Mouse (Mus musculus): ENCODE measurements at regions not wholly inside any gene's neighbourhood (a gene's known extent, or its start where the extent isn't known, plus 50 kb on each side); places are given as distances from the start of the nearest gene placed in this dataset.

DNA sequence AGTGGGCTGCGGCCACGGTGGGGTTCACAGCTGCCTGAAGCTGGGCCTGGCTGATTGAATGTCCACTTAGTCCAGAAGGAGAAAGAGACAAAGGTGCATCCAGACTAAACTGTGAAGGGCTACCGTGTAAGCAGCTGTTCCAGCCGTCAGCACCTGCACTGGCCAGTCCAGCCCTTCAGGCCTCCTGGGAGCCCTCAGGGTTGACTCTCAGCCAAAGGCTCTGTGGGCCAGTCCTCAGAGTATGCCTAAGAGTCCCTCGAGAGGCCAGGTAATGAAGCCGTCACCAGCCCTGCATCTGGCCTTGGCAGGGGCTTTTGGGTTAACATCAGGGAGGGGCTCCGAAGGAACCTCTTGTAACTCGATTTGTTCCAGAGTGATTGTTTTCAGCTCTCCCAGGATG is 187.4 kb downstream of the Gpd2 start:
- peak; percentile 7 for DNase-seq

DNA sequence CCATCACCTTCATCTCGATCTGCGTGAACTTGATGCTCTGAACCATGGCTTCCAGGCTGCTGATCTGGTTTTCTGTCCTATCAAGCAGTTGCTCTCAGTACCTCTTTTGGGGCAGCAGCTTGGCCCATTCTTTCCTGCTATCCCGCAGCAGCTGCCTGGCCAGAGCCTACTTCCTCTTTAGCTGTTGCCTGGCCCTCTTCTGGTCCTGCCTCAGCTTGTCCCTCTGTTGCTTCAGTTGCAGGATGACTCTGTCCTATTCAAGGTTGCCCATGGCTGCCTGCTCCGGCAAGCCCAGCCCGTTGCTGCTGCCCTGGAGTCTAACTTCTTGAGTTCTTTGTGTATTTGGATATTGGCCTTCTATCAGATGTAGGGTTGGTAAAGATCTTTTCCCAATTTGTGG is 188.0 kb downstream of the Gpd2 start:
- DNase-seq: no peak

DNA sequence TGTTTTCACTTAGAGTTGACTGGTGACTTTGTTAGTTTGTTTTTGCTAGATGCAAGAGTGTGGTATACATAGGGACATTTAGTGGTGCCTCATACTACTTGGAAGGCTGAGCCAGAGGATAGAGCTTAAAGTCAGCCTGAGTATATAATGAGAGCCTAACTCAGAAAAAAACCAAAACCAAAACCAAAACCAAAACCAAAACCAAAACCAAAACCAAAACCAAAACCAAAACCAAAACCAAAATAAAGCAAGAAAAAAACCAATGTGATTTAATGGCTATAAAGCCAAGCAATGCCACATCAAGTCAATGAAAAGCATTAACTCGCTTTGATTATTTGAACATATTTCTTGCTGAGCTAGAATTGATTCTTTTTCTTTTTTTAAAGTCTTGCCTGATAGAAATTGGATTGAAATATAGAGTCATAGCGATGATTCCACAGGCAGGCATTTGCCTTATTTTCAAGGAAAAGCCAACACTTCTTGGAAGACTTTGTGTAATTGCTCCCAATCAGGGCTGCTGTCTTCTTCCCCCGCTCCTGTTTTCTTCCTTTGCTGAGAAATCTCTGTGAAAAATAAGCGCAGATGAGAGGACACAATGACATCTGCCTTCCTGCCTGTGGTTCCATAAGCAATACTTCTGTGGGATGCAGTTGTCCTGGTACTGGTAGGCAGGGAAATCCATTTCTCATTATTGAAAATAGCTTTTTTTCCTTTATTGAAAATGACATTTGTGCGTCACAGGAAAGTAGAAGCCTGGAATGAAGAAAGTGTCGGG is 213.7 kb downstream of the Gpd2 start:
- no peak for DNase-seq

DNA sequence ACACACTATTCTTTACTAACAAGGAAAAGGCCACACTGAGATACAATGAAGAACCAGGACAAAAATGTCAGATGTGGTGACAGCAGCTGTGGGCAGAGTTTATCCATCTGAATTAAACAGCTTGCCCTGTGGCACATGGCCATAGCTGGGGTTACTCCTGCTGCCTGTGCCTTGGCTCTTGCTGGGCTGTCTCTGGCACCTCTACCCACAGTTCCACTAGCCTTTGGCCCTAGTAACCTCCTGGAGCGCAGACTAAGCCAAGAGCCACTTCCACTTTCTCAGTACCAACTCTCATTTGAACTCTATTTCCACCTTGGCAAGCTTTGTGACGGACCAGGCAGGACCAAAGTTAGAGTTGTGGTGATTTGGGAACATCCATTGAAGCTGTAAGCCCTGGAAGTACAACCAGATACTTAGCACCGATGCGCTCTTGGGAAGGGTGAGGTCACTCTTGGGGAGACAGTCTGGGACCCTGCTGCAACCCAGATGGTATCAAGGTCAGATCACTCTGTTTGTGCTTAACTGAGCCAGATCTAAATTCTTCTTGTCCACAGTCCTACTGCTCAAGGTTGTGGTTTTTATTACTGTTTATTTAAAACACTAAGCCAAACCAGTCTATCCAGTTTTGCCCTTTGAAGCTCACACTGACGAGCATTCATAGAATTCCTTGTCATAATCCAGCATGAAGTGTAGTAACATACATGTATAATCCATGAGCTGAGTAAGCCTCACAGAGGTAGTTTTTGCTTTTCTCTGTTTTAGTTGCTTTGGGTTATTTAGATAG is 216.7 kb downstream of the Gpd2 start:
- peak; percentile 56 for DNase-seq

DNA sequence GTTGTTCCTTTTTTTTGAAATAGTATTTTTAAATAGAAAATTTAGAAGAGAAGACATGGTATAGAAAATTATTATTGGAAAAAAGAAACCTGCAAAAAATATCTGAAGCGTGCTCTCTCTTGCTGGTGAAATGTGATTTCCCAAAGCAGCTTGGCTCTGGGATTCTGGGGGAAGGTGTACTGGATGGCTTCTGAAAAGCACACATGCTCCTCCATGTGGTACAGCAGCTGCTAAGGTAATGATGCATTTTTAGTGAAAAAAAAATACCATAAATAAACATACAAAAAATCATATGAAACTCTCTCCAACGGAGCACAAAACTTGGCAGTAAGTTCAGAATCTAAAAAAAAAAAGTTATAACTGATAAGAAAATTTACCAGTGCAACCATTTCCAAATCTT is 222.5 kb downstream of the Gpd2 start:
- DNase-seq: no peak

DNA sequence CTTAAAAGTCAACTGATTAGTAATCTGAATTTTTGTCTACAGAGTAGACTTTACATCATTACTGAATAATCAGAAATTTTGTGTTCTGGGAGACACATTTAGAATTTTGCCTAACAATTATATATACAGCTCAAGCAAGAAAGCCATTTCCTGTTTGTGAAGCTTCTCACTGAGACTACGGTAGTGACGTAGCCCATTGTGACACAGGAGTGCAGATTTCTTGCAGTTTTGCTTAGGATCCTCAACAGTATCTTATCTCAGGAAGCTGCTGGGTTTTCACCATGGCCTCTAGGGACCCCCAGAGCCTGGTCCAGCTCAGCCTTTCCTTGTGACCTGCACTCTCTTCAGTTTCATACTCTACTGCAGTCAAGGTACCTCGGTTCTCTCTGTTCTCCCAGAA is 236.4 kb downstream of the Gpd2 start:
- DNase-seq: no peak

DNA sequence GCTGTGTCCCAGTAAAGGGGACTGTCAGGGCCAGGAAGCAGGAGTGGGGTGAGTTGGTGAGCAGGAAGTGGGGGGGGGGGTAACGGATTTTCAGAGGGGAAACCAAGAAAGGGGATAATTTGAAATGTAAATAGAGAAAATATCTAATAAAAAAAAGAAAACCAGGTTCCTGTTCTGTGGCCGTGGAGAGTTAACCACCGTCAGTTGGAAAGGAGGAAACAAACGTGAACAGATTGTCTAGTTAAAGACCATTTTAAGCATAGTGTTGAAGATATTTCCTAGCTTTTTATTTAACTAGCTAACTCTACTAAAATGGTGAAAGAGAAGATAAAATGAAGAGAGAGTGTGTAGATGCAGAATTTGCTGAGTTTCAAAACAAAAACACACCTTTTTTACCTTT is 254.7 kb downstream of the Gpd2 start:
- no peak for DNase-seq

DNA sequence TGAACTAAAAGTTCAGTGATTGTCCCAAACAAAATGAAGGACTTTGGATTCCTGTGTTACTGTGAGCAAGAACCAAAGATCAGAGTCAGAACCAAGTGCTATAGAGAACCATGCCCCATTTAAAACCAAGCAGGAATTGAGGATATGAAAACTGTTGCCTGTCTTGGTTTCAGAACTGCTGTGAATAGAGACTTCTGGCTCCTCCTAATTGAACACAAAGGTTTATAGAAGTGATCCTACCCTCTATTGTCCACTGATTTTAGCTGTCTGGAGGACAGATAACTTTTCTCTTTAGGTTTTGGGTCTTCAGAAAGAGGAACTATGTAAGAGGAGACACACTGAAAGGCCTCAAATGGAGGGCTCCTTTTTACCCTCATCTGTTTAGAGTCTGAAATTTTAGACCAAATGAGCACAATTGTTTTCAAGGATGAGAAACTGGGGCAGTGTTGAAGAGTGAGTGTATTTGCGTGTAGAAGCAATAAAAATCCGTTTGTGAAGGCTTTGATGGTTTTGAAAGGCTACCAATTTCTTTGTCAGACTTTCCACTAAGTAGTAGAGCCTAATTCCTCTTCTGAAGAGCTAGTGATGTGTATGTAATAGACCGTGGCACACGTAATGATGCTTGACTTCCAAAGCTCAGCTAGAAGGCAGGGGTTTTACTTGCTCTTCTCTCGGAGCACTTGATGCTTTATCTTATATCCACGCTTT is 255.6 kb downstream of the Gpd2 start:
- no peak for DNase-seq

DNA sequence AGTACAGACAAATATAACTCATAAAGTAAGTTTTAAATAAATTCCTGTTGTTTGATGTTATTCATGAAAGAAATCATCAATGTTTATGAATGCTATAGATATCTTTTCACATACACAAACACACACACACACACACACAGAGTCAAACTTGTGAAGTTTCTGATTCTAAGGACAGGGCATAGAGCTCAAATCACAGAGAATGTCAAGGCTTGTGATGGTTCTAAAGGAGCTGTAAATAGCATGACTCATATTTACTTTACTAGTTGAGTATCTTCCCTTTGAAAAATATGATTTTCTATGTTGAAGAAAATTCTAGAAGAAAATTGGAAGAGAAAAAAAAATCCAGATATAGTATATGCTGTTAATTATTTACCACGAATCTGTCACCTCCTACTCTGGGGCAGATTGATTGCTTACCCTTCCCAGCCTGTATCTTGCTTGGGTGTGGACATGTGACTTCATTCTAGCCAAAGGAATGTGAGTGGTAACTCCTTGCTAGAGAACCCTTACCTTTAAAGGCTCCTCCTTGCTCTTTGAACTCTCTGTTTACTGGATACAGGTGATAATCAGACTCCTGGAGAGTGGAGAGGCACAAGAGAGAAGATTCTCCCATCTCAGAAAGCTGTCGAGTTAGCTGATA is 259.0 kb downstream of the Gpd2 start:
- no peak for DNase-seq

DNA sequence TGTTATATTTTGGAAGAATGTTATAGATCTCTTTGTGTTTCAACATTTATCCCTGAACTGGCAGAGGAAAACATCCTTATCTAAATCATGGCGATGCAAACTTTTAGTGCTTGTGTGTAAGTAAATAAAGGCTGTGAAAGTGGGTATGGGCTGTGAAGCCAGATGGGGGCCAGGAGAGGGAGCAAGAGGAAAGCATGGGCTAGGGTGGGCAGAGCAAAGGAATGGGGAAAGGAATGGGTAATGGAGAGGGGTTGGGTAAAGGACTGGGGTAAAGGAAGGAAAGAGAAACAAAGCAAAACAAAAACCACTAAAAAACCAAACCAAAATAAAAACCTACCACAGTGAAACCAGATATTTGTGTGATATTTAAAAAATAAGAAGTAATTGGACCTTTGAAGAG is 260.5 kb downstream of the Gpd2 start:
- DNase-seq: no peak

DNA sequence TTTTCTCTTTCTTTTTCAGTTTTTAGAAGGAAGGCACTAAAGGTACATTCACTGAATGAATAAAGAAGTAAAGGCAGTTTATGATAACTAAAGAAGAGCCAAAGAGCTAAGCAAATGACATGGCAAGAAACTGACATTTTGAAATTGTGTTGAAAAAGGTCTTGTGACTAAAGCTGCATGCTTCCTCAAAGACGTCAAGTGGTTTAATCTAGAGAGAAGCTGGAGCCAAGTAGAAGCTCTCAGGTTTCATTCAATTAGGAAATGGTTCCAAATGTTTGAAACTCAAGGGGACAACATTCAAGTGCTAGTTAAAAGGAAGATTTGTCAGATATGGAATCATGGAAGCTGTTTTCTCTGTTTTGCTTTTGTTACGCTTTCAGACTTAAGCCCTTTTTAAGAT is 267.2 kb downstream of the Gpd2 start:
- DNase-seq: no peak

DNA sequence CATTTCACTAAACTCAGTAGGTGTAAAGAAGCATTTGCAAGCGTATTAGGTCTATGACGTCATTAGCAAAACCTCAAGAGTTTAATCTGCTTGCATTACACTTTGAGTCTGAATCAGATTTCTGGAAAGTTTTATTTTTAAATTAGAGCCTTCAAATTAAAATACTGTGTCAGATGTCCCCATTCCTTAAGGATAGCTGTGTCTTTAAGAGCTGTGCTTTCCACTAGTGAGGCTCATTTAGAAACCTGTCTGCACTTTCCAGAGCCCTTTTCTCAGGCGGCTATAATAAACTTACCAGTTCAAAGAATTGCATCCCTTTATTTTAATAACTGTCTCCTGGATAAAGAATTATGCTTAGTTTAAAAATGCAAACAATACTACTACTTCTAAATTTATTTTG is 285.0 kb downstream of the Gpd2 start:
- DNase-seq: no peak

DNA sequence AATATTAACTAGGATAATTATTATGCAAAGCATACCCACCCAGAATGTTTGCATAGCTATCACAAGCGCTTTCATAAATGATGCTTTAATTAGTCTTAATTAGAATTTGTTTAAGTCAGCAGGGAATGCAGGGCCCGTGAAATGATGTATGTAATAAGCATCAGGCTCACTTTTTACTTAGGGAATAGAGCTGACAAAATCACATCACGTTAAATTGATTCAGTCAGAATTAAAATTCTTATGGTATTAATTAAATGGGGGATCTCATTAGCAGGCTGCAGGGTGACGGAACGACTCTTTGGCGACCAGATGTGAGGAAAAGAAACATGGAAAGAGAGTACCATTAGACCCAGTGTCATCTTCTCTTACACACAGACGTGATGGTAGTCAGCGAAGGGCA is 285.5 kb downstream of the Gpd2 start:
- no peak for DNase-seq

DNA sequence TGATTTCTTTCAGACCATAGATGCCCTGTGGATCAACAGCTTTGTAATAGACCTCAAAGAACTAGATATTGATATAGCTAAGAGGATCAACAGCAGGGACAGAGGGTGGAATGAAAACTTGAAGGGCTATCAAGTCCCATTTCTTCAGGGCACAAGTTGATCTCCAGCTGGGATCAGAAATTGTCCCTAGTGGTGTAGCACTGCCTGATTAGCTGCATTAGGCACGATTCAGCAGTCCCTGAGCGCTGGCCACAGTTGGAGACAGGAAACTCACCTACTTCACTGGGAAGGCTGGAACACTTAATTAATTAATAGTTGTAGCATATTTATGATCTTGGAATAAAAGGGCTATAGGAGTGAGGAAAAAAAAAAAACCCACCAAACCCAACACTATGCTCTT is 290.5 kb downstream of the Gpd2 start:
- DNase-seq: no peak

DNA sequence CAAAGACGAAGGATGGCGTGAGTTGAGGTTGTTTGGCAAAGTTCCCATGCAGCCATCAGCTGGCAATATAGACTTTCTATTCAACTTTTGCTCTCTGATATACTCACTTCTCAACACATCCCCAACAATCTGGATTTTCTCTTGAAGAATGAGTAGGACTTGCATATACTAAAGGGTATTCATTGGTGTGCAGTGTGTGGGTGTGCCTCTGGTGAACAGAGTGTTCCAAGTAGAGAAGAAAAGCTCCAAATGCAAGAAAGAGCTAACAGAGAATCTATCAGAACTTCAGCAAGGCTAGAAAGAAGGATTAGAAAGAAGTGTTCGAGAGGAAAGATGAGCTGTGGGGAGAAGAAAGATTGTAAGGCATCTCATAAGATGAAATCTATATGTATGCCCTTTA is 302.4 kb downstream of the Gpd2 start:
- DNase-seq: no peak

DNA sequence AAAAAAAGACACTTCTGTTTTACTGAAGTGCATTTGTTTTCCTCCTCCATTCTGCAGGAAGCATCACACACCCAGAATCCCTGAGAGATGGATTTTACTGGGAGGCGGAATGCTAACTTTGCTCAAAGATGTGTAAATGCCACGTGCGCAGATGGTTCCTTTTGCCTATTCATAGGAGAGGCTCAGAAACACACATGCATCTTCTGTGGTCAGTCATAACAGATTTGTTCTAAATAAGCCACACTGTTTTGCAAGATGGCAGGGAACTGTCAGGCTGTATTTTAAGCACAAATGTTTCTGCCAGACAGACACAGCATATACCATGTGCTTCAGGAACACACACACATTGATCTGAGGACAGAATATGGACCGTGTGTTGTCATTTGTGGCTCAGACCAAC is 327.8 kb downstream of the Gpd2 start:
- DNase-seq: no peak

DNA sequence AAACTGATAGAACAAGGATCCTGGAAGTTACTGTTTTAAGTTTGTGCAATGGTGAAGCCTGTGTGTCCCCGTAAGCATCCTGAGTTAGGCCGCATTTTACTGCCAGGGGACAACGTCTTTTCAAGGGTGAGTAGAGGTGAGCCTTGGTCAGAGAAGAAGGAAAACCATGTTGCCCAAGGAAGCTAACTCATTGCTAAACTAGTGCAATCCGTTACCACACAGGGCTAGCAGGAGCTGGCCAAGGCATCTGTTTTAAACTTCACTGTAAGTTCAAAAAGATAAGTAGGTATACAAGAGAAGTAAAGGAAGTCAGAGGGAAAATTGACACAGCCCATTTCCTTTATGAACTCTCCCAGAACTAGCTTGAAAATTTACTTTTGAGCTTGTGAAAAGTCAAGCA is 328.7 kb downstream of the Gpd2 start:
- DNase-seq: no peak

DNA sequence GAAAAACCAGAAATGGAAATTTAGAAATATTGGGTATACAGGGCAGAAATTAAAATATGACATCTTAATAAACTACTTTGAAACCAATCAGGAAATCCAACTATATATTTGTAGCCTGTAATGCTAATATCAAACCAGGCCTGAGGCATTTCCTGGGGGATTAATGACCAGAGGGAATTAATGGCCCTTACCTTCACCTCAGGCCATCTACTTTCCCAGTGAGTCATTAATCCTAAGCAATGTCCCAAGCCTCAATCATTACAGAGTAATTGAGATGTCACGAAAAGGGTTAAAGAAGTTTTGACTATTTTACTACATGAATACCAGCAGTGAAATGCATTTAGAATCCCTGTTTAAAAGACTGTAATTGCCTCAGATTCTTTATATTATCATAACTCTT is 329.7 kb downstream of the Gpd2 start:
- no peak for DNase-seq

DNA sequence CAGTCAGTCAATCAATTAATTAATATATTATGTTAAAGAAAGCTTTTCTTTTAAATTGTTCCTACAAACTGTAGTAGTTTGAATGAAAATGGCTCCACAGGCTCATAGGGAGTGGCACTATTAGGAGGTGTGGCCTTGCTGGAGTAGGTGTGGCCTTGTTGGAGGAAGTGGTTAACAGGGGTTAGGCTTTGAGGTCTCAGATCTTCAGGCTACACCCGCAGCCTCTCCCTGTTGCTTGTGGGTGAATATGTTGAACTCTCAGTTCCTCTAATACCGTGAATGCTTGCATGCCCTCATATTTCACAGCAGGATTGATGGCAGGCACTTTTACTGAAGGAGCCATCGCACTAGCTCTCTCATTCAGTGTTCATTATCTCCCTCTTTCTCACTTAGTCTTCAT is 349.6 kb downstream of the Gpd2 start:
- no peak for DNase-seq

DNA sequence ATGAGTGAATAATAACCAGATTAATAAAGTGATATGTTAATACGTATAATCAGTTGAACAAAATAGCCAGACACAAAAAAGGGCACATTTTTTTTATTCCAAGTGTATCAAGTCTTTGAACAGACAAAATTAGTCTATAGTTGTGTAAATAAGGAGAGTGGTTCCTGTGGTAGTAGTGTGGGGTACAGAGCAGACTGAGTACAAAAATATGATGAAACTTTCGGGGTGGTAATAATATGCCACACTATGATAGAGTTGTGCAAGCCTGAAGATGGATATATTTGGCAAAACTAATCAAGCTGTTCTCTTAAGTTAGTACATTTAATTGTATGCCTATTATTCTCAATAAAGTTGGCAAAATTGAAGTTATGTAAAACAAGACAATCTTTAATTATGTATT is 356.1 kb downstream of the Gpd2 start:
- DNase-seq: no peak

DNA sequence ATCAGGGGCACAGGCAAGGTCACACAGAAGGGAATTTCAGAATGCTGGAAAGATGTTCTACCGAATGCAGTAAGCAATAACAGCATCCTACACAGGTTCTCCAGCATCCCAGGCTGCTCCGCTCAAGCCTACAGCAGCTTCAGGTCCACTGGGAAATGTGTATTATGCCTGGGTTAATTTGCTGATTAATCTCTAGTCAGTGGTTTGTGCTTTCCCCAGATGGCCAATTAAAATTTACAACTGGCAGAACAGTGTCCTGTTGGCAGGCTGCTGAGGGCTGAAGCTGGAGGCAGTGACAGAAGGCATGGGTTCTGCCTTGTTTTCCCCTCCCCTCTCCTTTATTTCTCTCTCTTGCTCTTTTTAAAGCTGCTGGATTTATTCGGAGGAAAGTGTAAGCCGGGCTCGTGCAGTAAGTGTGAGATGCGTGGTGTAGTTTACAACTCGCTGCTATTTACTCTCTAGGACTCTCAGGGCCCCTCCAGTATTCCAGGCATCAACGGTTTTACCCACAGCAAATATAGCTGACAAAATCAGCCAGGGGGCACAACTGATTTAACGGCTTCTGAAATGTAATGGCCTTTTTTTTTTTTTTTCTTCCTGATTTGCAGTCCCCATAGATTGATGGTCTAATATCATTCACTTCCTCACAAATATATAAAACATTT is 360.4 kb downstream of the Gpd2 start:
- DNase-seq: no peak

DNA sequence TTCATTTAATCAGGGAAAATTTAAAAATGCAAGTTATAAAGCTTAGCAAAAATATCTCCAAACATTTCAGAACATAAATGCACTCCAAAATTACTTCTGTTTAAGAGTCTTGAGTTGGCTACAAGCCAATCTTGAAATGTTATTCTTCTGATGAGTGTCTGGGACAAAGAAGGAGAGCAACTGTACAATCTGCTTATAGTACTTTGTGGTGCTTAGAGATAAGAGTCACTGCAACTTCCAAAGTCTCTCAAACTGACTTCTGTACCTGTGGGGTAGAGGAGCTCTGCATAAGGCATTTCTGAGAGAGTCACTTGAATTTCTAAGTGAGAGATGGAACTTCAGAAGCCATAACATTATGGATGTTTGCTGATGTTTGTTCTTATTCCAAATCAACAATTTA is 374.2 kb downstream of the Gpd2 start:
- no peak for DNase-seq

All from adrenal gland, postnatal 14 days (tissue).